Mouse (Mus musculus) ES-Bruce4 (cell line): ENCODE measurements around the gene Lao1.

Experiments used
- CTCF ChIP-seq: IDR thresholded peaks from one replicate; pipeline ENCODE4 v1.8.1; 2011; ENCODE audit warnings: low read depth, low read length
- EP300 ChIP-seq: IDR thresholded peaks from 2 replicates; pipeline ENCODE4 v1.6.1; 2011; ENCODE audit warnings: low read depth, low read length; ENCODE audit not compliant: insufficient read depth
- POLR2A ChIP-seq: IDR thresholded peaks from one replicate; pipeline ENCODE4 v1.8.1; 2011; ENCODE audit warnings: low read length; ENCODE audit not compliant: insufficient read depth

DNA sequence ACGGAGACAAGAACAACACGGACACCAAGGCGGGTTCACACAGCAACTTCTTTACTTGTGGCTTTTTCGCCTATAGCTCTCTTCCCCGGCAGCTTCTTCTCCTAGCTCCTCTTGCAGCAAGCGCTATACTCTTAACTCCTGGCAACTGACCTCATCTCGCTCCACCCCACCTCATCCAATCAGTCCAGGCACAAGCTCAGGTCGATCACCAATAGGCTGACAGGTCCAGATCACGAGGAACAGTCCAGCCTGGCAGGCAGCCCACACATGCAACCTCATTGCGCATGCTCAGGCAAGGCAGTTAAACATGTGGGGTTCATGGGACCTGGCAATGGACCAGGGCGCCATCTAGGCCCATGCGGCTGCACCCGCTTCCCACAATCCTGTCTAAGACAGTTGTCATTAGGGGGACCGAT, 35.8 kb downstream of the Lao1 start:
- TF ChIP-seq CTCF = no peak
- TF ChIP-seq EP300 = no peak
- no peak for TF ChIP-seq POLR2A
